Mouse (Mus musculus) forelimb bud, embryonic 11.5 days (tissue): ENCODE results near the gene 9030025P20Rik.
"Not testable (repeated sequence)": the region's sequence is repeated elsewhere in the genome, so short reads cannot be mapped to it uniquely, and the experiment has no call there.

Source experiments
- DNase-seq: peaks from one replicate; pipeline ENCODE4 v3.0.0-alpha.2; 2012; ENCODE audit warnings: low read depth, low spot score

9030025P20Rik gene

DNA sequence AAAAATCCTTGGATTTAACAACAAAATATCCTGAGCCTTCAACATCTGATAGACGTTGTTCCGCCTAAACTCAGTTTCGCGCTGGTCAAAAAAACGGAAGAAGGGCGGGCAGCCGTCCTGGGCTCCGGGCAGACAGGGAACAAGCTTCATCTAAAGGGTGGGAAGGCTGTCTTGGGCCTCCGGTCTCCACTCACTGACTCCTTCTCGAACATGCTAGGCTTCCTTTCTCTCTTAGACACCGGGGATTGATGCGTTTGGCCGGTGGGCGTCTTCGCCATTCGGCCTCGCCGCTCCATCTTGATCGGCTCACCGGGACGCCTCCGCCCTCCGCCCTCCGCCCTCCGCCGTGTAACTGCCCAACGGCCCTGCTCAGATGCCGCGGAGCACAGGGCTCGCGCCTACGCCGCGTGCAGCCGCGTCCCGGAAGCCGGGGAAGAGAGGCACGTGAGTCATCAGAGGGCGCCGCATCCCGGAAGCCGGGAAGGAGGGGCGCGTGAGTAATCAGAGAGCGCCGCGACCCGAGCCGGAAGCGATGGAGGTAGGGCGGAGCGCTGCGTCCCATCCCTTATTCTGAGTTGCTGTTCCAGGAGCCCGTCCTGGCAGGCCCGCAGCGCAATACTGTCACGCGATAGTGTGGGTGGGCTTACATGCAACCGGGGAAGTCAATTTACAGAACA, at the start of gene 9030025P20Rik, which contains the start of gene Gm3417:
9030025P20Rik (plus strand) TSS at position 107 of the 677 bp plus-strand sequence.
Gm3417 (minus strand) TSS at position 429 of the 677 bp plus-strand sequence.
- not testable (repeated sequence) for DNase-seq

DNA sequence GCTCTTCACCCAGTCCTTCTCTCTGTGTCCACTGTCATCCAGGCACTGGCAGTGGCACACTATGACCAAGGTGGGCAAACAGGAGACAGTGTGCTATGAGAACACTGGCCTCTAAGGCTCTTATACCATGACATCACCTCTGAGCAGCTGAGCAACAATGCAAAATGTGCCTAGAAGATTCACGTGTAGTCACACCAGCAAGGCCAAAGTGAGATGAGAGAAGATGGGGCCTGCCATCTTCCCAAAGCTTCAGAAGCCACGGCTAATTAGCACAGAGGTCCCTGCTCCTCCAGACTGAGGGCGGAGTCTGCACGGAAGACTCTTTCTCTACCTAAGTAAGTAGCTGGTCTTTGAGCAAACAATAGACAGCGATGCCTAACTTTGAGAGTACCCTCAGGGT, 49.6 kb upstream of the 9030025P20Rik start:
- DNase-seq: no peak

DNA sequence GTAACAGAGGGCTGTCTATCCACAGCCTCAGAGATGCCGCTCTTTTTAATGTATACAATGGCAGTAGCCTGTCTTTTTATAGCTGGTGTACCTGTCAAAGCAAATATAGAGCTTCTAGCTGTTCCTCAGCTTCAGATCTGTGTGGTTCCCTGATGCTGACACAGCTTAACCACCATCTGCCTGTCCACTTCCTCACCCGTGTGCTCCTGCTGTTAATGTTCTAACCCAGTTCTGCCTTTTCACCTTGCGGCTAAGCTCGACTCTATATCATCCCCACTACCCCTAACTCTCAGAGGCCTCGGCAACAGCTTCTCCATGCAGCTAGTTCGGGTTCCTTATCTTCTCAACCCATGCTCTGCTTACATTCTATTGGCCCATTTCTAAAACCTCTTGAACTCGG, 47.6 kb upstream of the 9030025P20Rik start:
- DNase-seq: no peak

DNA sequence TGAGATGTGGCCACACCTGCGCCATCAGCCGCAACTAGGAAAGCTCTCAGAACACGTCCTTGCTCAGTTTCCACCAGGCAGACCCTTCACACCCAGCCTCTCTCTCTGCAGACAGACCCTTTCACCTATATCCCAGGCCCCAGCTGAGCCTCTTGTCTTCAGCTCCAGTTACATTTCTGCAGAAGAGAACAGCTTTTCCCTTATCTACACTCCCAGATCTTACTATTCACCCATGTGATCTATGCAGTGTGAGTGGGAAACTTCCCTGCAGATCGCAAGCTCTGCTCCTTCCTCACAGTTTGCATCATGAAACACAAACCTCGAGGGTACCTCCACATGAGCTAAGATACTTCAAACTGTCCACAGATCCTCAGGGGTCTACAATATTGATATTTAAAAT, 46.8 kb upstream of the 9030025P20Rik start:
- no peak for DNase-seq

DNA sequence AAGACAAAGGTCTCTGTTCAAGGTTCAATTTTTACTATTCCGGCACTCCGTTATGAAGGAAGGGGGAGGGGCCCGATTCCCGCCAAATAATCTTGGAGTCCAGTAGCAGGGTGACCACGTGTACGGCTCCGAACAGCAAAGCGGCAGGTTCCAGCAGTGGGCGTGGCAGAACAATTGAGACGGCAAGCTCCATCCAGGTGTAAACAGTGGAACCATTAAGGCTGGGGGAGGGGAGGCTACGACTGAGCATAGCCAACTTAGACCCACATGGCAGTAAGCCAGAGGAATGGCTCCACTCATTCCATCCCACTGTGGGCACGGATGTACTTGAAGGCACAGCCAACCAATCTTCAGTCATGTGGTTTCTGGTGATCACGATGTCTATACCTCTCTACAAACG, 43.0 kb upstream of the 9030025P20Rik start:
- DNase-seq: not testable (repeated sequence)

DNA sequence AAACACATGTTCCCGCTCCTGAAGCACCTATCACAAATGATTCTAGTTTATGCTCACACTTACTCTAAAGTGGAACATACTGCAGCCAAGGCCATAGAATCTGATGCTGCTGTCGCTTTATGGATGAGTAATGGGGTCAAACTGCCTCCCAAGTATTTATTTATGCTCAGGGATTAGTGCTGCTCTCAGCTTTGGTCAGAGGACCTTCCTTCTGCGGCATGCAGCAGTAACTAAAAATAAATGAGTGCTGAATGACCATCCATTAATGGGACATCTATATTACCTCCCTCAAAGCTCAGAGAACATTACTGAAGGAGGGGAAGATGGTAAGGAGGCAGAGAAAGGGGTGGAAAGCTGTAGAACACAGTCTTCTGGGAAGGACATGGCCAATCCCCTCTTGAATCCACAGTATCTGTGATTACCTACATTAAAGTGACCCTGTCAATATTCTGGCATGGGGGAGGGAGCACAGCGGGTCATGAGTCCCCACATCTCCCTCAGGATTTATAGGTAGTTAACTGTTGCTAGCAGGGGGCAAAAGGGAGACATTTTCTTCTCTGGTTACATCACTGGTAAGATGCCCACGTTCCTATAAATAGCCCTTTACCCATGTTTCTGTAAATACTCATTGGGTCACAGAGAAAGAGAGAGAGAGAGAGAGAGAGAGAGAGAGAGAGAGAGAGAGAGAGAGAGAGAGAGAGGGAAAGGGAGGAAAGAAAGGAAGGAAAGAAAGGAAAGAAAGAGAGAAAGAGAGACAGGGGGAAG, 42.2 kb upstream of the 9030025P20Rik start:
- no peak for DNase-seq

DNA sequence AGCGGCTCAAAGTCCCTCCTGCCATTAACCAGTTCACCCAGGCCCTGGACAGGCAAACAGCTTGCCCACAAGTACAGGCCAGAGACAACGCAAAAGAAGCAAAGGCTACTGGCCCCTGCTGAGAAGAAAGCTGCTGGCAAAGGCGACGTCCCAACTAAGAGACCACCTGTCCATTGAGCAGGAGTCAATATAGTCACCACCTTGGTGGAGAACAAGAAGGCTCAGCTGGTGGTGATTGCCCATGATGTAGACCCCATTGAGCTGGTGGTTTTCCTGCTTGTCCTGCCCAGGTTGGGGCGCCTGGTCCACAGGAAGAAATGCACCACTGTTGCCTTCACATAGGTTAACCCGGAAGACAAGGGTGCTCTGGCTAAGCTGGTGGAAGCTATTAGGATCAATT, 36.1 kb upstream of the 9030025P20Rik start:
- DNase-seq: not testable (repeated sequence)

DNA sequence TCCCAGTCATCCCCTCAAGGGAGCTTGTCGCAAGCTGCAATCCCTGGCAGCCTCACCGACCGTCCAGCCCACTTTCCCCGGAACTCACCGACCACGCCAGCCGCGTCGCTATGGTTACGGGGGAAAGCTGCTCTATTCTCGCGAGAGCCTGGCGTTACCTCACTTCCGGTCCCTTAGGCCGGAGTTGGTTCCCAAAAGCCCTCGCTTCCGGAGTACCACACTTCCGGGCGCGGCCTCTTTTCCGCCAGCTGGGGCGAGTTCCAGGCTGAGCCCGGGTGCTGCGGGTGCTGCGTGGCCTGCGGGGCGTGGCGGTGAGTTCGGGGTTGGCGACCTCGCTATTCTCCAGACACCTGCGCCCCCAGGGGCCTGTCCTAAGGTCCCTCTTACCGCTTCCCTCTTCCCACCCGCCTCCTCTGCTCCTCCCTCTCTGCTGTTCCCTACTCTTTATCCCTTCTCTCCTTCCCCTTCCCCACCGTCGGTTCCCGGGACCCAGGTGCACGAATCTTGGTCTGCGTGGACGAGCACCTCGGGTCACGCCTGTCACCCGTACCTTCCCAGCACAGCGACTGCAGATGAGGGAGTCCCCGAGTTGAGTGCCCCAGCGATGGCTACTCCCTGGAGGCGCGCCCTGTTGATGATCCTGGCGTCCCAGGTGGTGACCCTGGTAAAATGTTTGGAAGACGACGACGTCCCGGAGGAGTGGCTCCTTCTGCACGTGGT, 35.1 kb upstream of the 9030025P20Rik start, which contains the start of the genes Wdr27 and 1600012H06Rik:
Wdr27 (minus strand) TSS at position 150 of the 720 bp plus-strand sequence.
1600012H06Rik (plus strand) TSS at position 176 of the 720 bp plus-strand sequence.
- peak; percentile 99 for DNase-seq

DNA sequence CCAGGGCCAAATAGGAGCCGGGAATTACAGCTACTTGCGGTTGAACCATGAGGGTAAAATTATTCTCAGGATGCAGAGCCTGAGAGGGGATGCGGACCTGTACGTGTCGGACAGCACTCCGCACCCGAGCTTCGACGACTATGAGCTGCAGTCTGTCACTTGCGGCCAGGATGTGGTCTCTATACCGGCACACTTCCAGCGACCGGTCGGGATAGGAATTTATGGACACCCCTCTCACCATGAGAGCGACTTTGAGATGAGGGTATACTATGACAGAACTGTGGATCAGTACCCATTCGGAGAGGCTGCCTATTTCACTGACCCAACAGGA, 34.6 kb upstream of the 9030025P20Rik start:
- no peak for DNase-seq

DNA sequence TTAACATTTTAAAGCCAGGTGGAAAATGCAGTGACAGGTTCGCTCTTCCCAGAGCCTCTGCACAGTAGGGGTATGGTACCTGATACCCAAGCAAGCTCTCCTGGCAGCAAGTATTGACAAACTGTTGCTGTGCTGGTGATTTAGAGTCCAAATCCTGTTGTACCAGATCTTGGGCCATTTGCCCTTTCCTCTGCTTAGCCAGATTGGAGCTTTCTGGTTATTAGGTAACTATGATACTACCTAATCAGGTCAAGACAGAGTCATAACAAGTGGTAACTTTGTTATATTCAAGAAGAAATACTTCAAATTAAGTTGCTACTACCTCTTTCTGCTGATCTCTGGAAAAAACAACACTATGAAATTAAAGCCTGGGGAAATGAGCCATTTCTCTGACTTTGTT, 33.7 kb upstream of the 9030025P20Rik start:
- DNase-seq: no peak

DNA sequence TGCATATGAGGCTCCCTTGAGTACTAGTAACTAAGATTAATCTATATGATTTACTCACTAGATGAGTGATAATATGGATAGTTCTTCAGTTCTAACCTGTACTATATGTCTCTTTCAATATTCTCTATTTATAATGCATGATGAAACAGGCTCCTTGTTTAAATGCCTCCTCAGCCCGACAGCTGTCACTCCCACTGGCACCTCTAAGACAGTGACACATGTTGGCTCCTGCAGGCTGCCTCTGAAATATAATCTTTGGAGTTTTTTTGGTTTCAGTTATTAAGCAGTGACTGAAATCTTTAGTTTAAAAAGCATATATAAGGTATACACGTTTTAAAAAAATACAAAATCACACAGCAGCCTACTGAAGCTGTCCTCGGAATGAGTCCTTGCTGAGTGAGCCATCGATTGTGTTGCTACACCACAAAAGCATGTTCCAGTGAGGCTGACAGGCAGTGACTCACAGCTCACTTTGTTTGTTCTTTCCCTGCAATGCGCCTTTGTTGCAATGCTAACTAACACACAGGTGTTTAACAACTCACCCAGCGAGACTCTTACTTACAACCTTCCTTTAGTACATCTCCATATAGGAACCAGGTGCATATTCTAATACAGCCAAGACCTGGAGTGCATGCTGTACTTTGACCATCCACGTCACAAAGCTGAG, 29.0 kb upstream of the 9030025P20Rik start:
- DNase-seq: no peak

DNA sequence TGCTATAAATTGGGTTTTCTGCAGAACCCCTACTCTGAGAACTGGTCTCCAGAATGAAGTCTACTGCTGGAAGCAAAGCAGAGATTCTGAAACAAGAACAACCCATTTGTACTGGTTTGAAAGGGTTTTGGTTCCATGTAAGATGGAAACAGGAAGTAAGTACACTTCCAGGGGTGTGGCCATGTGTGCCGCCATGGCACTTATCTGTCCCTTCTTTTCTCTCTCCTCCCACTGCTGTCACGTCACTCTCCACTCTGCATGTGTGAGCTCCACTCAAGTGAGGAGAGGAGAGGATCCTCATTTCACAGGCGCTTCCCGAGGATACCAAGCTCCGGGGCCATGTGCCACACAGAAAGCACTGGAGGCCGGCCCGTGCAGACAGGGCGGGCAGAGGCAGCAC, 24.8 kb upstream of the 9030025P20Rik start:
- no peak for DNase-seq

DNA sequence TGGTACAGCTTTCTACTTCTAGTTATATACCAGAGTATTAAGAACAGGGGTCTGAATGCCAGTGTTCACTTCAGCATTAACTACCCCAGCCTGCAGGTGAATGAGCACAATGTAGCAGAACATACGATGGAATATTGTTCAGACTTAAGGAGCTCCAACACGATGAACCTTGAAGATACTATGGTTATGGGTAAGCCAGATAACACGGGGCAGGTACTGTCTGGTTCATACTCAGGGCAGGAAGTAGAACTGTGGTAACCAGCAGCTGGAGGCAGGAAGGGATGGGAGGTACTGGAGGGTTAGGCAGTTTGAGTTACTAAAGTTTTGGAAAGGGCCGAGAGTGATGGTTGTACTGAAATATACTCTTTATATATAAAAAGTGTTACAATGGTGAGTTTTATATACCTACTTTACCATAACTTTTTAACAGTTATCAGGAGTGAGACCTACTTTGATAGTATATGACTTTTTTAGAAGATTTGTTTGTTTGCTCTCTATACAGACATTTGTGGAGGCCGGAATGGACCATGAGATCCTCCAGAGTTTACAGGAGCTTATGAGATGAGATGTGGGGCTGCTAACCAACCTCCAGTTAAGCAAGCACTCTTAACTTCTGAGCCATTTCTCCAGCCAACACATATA, 19.5 kb upstream of the 9030025P20Rik start:
- DNase-seq: no peak

DNA sequence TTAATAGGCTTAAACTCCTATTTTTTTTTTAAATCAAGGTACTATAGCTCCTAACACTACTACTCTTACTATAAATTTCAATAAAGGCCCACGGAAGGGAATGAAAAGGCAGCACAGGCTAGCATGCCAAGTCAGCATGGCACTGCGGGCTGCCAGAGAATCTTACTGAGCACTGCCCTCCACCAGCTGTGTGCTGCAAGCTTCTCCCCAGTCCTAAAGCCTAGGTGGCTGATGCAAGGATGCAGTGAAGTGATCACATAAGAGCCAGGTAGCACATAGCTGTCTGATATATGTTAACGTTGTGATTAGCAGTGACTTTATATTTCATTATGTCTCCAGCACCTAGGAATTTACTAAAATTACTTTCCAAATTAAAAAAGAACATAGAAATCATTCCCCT, 18.3 kb upstream of the 9030025P20Rik start:
- DNase-seq: no peak

DNA sequence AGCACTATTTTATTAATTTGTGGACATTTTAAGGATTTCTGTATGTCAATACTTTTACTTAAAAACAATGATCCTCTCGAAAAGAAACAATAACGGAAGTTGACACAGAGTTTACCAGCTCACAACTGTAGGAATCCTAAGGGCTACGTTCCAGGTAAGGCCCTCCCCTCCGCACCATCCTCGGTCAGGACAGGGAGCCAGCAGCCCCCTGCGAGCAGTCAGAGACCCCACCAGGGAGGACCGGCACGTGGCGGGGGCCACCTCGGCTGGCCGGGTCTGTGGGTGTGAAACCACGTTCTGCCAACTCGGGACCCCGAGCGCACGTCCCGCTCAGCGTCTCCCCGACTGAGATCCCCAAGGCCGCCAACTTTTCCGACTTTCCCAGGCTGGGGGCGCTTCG, 17.7 kb upstream of the 9030025P20Rik start:
- no peak for DNase-seq

DNA sequence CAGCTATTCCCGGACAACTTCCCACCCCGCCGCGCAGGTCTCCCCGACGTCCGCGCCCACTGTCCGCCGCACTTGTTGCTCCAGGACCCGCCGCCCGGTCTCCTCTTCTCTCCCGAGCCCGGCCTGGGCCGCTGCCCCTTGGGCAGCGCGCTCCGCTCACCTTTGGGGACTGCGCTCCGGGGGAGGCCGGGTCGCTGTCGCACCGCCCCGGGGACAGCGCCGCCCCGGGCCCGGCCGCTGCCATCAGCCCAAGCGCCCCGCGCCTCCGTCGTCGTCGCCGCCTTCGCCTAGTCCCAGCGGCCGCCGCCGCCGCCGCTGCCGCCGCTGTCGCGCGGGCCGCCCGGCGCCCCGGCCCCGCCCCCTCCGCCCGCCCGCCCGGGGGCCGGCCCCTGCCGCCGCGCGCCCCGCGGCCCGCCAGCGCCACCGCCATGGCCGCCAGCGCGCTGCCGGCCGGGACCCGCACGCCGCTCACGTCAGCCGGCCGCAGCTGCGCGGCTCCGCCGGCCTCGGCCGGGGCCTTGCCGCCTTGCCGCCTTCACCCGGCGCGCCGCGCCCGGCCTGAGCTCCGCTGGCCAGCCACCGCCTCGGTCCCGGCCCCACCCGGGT, 17.2 kb upstream of the 9030025P20Rik start, which contains the start of gene Phf10:
Phf10 (minus strand) TSS at position 323 of the 606 bp plus-strand sequence.
- not testable (repeated sequence) for DNase-seq

DNA sequence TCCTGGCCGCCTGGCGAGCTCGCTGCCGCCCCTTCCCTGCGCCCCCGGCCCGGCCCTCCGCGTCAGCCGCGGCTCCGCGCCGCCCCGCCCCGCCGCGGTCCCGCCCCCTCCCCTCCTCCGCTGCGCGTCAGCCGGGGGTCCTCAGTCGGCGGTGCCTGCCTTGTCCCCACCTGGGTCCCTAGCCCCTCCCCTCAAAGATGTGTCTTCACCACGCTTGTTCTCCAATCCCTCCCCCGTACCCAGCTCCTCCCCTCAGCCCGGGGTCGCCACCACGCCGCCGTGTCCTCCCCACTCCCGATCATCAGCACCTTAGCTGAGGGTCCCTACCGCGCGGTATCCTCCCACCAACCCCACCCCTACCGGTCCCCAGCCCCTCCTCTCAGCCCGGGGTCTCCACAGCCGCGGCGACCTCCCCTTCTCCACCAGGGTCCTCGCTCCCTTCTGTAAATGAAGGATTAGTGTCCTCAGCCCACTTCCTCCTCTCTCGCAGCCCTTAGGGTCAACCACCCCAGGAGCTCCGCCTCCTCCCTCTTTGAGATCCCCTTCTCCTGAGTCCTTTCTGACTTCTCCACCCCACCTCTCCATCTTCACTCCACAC, 16.6 kb upstream of the 9030025P20Rik start:
- DNase-seq: not testable (repeated sequence)

DNA sequence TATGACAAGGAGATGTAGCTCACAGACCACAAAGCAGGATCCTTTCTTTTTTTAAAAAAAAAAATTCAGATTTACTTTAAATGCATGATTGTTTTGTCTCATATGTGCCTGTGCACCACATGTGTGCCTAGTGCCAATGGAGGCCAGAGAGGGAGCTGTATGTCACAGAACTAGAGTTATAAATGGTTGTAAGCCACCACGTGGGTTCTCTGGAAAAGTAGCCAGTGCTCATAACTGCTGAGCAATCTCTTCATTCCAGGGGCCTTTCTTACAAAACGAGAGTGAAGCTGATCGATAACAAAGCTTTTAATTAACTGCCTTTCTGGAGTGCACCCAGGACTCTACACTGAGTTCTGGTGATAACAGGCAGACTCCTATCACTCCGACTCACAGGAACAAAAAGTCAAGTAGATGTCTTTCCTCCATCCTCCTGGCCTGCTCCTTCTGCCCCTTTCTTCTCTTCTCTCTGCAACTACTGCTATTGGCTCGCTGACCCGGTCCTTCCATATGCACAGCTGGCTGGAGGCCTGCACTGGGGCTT, 9.8 kb upstream of the 9030025P20Rik start:
- not testable (repeated sequence) for DNase-seq

DNA sequence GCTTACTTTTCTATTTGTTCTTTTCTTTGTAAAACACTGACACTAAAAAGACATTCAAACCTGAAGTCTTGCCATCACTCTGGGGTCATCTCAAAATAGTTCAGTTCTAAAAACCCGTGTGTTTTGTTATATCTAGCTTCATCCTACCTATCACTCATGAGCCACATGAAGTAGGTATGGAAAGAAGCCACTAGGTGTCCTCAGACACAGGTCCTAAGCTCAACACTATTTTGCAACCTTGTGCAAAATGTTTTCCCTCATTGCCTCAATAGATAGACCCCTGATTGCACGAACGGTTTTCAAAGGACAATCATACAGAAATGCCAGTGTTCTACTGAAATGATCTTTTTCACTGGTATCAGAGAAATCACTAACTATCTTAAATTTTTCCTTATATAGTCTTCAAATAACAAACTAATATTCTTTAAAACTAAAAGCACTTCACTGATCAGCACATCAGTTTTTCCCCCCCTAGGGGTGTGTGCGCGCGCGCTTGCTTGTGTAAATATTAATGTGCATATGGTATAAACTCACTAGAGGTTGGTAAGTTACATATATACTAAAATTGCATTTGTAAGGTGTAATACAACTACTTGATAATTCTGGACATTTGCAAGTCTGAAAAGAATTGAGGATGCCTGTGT, 428 bp upstream of the 9030025P20Rik start:
- DNase-seq: not testable (repeated sequence)
